Mouse (Mus musculus) layer of hippocampus, adult 9-10 months (tissue): ENCODE data around the gene Gpn3.
"Not testable (repeated sequence)": the region's sequence is repeated elsewhere in the genome, so short reads cannot be mapped to it uniquely, and the experiment has no call there.

Experiments
- DNase-seq: peaks from one replicate; pipeline ENCODE4 v3.0.0; 2022; ENCODE audit warnings: low spot score

The Gpn3 gene

GRCm38 (mm10) chr5:122390671-122391070 lies 19.0 kb downstream of the Gpn3 start:
- no peak for DNase-seq

GRCm38 (mm10) chr5:122391178-122391785 lies 19.6 kb downstream of the Gpn3 start:
- no peak for DNase-seq

- DNase-seq = peak; percentile 69
Measured at GRCm38 (mm10) chr5:122391786-122392180, 20.1 kb downstream of the Gpn3 start, which contains the start of gene Arpc3. Arpc3 (plus strand) TSS chr5:122391878.

DNA sequence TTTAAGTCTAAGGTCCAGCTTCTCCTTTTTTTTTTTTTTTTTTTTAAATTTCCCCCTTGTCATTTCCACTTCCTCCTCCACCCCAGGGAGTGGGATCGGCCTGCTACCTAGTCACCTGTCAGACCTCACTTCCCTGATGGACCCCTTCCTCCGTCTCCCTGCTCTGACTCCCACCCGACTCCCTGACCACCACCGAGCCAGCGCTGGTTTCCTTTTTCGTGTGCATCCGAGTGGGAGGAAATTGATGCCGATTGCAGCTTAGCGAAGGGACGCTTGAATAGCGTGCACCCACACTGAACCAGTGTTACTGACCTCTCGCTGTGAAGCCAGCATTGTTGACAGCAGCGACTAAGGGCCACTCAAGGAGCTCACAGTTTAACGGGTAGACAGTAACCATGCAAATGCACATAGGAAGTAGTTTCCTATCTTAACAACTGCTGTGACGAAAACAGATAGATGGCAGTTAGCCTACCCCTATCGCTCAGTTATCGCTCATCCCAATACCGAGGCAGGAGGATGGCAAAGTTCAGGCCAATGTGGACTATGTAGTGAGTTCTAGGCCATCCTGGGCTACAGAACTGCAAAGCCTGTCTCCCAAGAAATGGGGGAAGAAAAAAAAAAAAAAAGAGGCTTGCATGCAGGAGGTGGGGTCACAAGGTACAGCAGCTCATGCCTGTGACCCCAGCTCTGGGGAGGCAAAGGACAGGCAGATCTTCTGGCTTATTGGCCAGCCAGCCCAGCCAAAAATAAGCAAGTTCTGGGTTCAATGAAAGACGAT lies 20.7 kb downstream of the Gpn3 start:
- DNase-seq = no peak

GRCm38 (mm10) chr5:122393887-122394286 lies 22.2 kb downstream of the Gpn3 start:
- no peak for DNase-seq

GRCm38 (mm10) chr5:122396791-122397190 lies 25.1 kb downstream of the Gpn3 start:
- DNase-seq = no peak

DNA sequence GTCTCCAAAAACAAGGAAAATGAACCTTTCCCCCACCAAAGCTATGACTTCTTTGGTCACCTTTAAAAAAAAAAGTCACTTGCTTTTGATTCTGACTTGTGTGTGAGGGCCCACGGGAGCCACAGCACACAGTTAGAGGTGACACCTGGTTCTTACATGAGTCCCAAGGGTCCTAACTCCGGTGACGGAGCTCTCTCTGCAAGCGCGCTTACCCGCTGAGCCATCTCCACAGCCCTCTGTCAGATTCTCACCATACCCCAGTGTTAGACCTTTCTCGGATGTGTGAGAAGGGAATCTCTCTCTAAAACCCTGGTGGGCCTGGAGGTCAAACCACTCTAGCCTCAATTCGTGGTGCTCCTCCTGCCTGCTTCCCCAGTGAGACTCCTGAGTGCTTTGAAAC lies 25.8 kb downstream of the Gpn3 start:
- DNase-seq = no peak

- DNase-seq = no peak
Measured at GRCm38 (mm10) chr5:122399871-122400270, 28.2 kb downstream of the Gpn3 start.

DNA sequence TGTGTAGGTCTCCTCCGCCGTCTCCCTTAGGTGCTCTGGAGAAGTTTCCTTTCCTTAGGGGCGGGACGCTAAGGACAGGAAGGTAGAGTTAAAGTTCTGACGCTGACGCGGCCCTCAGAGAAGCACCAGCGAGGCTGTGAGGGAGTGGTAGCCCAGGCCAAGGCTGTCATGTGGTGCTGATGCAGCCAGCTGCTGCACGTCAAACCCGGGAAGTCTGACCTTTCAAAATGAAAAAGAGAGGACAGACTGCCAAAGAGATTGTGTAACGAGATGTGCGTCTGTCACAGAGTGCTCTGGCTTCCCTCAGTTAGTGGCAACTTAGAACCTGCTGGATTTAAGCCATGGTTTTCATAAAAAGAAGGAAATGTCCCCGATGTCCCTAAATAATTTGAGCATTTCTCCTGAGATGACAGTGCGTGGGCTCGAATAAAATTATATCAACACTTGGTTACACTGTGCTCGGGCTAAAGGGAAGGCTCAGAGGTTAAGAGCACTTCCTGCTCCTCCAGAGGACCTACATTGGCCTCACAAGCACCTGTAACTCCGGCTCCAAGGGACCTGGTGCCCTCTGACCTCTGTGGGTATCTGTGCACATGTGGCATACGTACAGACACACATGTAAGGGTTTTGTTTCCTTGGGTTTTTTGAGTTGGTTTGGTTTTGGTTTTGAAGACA lies 29.1 kb downstream of the Gpn3 start:
- DNase-seq = no peak

DNA sequence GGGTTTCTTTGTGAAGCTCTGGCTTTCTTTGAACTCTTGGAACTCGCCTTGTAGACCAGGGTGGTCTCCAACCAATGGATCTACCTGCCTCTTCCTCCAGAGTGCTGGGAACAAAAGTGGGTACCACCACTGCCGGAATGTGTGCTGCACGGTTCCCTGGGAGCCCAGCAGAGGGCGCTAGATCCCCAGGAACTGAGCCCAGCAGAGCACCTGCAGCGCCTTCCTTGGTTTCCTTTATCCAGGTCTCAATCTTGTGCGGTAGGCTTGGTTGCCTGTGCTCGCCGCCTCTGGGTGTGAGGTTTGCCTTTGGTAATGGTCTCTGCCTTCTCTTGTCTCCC lies 29.6 kb downstream of the Gpn3 start:
- DNase-seq = no peak

- DNase-seq = no peak
Measured at GRCm38 (mm10) chr5:122402160-122402559, 30.5 kb downstream of the Gpn3 start.

DNA sequence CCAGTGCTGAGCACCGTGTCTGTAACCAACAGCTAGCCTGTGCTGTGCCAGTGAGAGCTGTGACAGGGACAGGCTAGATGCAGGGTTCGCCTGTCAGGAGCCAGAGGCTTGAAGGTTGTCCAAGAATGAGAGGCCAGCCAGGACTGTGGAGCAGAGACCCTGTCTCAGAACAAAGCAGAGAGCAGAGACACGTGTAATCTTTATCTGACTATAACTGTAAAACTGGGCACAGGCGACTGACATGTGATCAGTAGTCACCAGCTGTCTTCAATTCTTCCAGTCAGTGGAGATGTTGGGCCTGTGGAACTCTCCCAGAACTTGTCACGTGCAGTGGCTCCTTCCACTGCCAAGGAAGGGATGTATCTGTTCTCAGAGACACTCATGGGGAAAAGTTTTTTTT lies 31.1 kb downstream of the Gpn3 start:
- DNase-seq = no peak

DNA sequence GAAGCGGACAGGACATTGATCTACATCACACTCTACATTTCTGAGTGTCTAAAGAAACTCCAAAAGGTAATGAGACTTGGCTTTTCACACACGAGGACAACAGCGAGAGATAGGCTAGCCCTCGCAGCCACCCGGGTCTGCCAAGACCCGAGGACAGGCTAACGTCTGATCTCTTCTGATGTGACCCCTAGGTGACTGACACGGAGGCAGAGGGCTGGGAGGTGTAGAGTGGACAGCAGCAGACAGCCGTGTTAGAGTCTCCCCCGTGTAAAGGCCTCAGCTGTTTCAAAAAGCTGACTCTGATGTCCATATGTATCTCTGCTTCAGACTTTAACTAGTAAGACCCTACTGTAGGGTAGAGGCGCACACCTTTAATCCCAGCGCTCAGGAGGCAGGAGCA lies 31.7 kb downstream of the Gpn3 start:
- no peak for DNase-seq

GRCm38 (mm10) chr5:122405537-122405936 lies 33.9 kb downstream of the Gpn3 start:
- no peak for DNase-seq

- DNase-seq = no peak
Measured at GRCm38 (mm10) chr5:122409692-122410645, 38.3 kb downstream of the Gpn3 start.

GRCm38 (mm10) chr5:122411892-122412291 lies 40.2 kb downstream of the Gpn3 start:
- no peak for DNase-seq

GRCm38 (mm10) chr5:122412826-122413225 lies 41.1 kb downstream of the Gpn3 start:
- no peak for DNase-seq

DNA sequence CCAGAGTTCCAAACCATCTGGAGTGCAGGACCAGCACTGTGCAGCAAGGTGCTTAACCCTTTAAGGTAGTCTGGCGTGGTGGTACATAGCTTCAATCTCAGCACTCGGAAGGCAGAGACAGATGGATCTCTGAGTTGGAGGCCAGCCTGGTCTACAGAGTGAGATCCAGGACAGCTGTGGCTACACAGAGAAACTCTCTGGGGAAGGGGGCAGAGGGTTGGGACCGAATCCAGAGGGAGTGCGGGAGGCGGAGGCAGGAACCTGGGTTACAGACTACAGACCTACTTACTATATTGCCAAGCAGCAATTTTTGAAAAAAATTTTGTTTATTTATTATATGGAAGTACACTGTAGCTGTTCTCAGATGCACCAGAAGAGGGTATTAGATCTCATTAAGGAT lies 42.7 kb downstream of the Gpn3 start:
- no peak for DNase-seq

- no peak for DNase-seq
Measured at GRCm38 (mm10) chr5:122415465-122415864, 43.8 kb downstream of the Gpn3 start.

GRCm38 (mm10) chr5:122420676-122421075 lies 49.0 kb downstream of the Gpn3 start:
- not testable (repeated sequence) for DNase-seq

- DNase-seq = no peak
Measured at GRCm38 (mm10) chr5:122421271-122422068, 49.8 kb downstream of the Gpn3 start, which contains the start of gene Anapc7. Anapc7 (plus strand) TSS chr5:122421693.
